Mouse (Mus musculus) kidney, embryonic 15.5 days (tissue): ENCODE data around the gene Gm21987. TPM values are rescaled to one million over a fixed set of nuclear protein-coding genes. Genes with fewer than 3 reads are reported as not detected.
"Not testable (repeated sequence)": the region's sequence is repeated elsewhere in the genome, so short reads cannot be mapped to it uniquely, and the experiment has no call there.

Experiments used
- ATAC-seq: fragments of 200-750 bp; cut with Nextera tagmentation; replicated peaks from 2 replicates; pipeline ENCODE4 v1.8.0; 2017; ENCODE audit warnings: moderate TSS enrichment; ENCODE audit not compliant: low FRiP score
- H3K27ac ChIP-seq: fragments of 300-500 bp; sonication (generic); 2 replicates; pipeline ENCODE4 v1.5.1; 2015; ENCODE audit warnings: mild to moderate bottlenecking, inconsistent platforms
- H3K27me3 ChIP-seq: fragments of 300-500 bp; sonication (generic); 2 replicates; pipeline ENCODE4 v1.6.1; 2015; ENCODE audit warnings: inconsistent platforms
- H3K36me3 ChIP-seq: fragments of 300-500 bp; sonication (generic); 2 replicates; pipeline ENCODE4 v1.6.1; 2015; ENCODE audit warnings: inconsistent platforms
- H3K4me1 ChIP-seq: fragments of 300-500 bp; sonication (generic); 2 replicates; pipeline ENCODE4 v1.6.1; 2015; ENCODE audit warnings: inconsistent platforms
- H3K4me2 ChIP-seq: fragments of 300-500 bp; sonication (generic); 2 replicates; pipeline ENCODE4 v1.6.1; 2015; ENCODE audit warnings: moderate library complexity, mild to moderate bottlenecking, inconsistent platforms
- H3K4me3 ChIP-seq: fragments of 300-500 bp; sonication (generic); replicated peaks from 2 replicates; pipeline ENCODE4 v1.5.1; 2015; ENCODE audit warnings: mild to moderate bottlenecking, inconsistent platforms
- H3K9ac ChIP-seq: fragments of 300-500 bp; sonication (generic); 2 replicates; pipeline ENCODE4 v1.6.1; 2015; ENCODE audit warnings: mild to moderate bottlenecking, inconsistent platforms
- H3K9me3 ChIP-seq: fragments of 300-500 bp; sonication (generic); replicated peaks from 2 replicates; pipeline ENCODE4 v1.6.1; 2016; ENCODE audit warnings: inconsistent platforms
- WGBS: fragments of 180-500 bp; shearing (Covaris S2); methylation state at CpG from one replicate; pipeline ENCODE4 v1.1.7; 2015; ENCODE audit warnings: mixed read lengths; 5-methylcytosine and 5-hydroxymethylcytosine counted together
- polyA plus RNA-seq: library from polyadenylated mRNA; unstranded; fragments of >200 nt; fragmentation: Nextera tagmentation; extraction: Ambion mirVana; gene quantifications from 2 replicates; pipeline ENCODE4 v1.2.1, GENCODE M21; 2015

Gm21987 gene
- polyA plus RNA-seq, 1 experiment from 2014 or later: not detected

DNA sequence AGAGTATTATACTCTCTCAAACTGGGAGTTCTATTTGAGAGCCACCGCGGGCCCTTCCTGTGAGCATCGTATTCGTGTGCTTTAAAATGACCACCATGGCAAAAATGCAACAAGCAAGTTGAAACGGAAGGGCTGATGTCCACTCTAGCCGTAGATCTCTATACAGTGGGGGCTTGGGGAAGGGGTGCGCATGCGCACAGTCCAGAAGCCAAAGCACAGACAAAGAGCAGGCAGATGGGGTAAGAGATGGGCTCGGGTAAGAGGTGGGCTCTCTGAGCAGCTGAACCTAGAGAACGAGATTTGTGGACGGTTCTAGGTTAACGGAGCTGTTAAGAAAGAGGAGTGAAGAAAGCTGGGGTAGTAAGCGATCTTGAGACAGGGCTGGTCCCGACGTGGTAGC is 22.5 kb upstream of the Gm21987 start:
- ATAC-seq: no peak
- no peak overlapping the region for H3K4me2 ChIP-seq
- no peak overlapping the region for H3K9ac ChIP-seq
- H3K4me1 ChIP-seq: no peaks in the 10 kb centered on the region
- 93% methylated on average over 15 of the region's 15 CpGs for WGBS
- no peaks in the 10 kb centered on the region for H3K27me3 ChIP-seq
- H3K9me3 ChIP-seq: 0 out of 2 replicates have a peak, but pooled peaks cover under 1% of the 10 kb centered on the region
- H3K27ac ChIP-seq: no peak overlapping the region
- H3K4me3 ChIP-seq: no peak overlapping the region
- no peaks in the 10 kb centered on the region for H3K36me3 ChIP-seq

DNA sequence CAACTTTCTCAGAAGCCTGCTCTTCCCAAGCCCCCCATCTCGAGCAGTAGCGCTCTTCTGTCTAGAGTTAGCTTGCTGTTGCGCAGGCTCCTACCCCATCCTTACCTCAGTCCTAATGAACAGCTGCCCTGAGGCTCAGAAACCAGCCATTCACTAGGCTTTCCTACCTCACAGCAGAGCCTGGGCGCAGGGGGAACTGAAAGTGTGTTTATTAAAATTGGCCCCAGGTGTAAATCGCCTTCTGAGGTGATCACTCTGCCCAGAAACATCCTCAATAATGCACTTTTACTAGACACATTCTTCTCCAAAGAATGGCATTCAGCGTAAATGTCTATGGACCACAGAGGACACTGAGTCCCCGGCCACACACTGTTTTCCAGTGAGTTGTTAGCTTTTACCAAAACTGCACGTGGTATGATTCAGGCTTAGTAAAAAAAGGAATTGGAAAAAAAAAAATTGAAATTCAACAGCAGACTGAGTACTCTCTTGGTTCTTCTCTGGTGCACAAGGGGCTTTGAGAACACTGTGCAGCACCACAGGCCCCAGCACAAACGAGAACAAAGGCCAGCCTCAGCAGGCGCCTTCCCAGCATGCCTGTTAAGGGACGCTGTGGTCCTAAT is 20.0 kb upstream of the Gm21987 start:
- Histone ChIP-seq H3K27me3 (no peaks in the 10 kb centered on the region), H3K4me3 (no peak overlapping the region), H3K9me3 (0 out of 2 replicates have a peak, but pooled peaks cover 2% of the 10 kb centered on the region), H3K4me1 (no peaks in the 10 kb centered on the region), H3K4me2 (no peak overlapping the region), H3K36me3 (no peaks in the 10 kb centered on the region), H3K27ac (no peak overlapping the region), H3K9ac (no peak overlapping the region)
- ATAC-seq: no peak
- WGBS: 85% methylated on average over 11 of the region's 11 CpGs

DNA sequence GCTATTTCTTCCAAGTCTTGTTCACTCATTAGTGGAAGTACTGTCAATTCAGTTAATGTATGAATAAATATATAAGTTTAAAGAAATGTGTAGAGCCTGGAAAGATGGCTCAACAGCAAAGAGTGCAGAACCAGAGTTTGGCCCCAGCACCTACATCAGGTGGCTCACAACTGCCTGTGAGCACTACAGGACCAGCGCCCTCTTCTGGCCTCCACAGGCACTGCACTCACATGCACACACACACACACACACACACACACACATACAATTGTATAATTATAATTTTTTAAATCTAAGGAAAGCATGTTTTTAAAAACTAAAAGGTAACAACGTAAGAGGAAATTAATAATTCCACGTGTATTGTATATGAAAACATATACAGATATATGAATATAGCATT is 17.5 kb upstream of the Gm21987 start:
- no peak overlapping the region for H3K9ac ChIP-seq
- ATAC-seq: no peak
- H3K27ac ChIP-seq: no peak overlapping the region
- H3K9me3 ChIP-seq: 0 out of 2 replicates have a peak, but pooled peaks cover 2% of the 10 kb centered on the region
- H3K27me3 ChIP-seq: no peaks in the 10 kb centered on the region
- 89% methylated on average over 3 of the region's 3 CpGs for WGBS
- no peaks in the 10 kb centered on the region for H3K4me1 ChIP-seq
- no peaks in the 10 kb centered on the region for H3K36me3 ChIP-seq
- no peak overlapping the region for H3K4me2 ChIP-seq
- H3K4me3 ChIP-seq: no peak overlapping the region

DNA sequence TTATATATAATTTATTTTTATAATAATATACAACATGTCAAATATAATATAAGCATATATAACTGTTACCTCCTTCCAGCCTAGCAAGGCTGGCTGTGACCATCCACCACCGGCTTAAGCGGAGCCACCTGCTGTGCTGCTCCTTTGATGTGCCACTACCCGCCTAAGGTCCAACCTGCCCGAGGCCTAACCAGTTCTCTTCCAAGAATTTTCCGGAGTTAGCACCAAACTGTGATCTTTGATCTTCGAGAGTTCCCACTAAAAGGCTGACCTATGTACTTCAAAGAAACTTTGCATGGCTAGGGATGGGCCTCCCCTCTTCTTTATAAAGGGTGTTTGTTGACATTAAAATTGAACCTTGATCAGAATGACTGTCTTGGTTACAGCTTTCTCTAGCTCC is 12.4 kb upstream of the Gm21987 start:
- Histone ChIP-seq H3K9ac (no peak overlapping the region), H3K9me3 (0 out of 2 replicates have a peak, but pooled peaks cover under 1% of the 10 kb centered on the region), H3K27me3 (no peaks in the 10 kb centered on the region), H3K4me2 (no peak overlapping the region), H3K4me1 (no peaks in the 10 kb centered on the region), H3K36me3 (no peaks in the 10 kb centered on the region), H3K27ac (no peak overlapping the region), H3K4me3 (no peak overlapping the region)
- no peak for ATAC-seq
- 25% methylated on average over 6 of the region's 6 CpGs for WGBS

DNA sequence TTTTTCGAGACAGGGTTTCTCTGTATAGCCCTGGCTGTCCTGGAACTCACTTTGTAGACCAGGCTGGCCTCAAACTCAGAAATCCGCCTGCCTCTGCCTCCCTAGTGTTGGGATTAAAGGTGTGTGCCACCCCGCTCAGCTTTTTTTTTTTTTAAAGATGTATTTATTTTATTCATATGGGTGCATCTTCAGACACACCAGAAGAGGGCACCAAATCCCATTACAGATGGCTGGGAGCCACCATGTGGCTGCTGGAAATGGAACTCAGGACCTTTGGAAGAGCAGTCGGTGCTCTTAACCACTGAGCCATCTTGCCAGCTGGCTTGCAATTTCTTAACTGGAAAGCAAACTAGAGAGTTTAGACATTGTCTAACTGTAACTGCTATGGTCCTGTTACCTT is 8.8 kb upstream of the Gm21987 start:
- H3K4me1 ChIP-seq, ATAC-seq, H3K9me3 ChIP-seq, H3K4me3 ChIP-seq, H3K27ac ChIP-seq, H3K9ac ChIP-seq, H3K27me3 ChIP-seq, H3K4me2 ChIP-seq, H3K36me3 ChIP-seq: not testable (repeated sequence)
- 85% methylated on average over 4 of the region's 4 CpGs for WGBS

DNA sequence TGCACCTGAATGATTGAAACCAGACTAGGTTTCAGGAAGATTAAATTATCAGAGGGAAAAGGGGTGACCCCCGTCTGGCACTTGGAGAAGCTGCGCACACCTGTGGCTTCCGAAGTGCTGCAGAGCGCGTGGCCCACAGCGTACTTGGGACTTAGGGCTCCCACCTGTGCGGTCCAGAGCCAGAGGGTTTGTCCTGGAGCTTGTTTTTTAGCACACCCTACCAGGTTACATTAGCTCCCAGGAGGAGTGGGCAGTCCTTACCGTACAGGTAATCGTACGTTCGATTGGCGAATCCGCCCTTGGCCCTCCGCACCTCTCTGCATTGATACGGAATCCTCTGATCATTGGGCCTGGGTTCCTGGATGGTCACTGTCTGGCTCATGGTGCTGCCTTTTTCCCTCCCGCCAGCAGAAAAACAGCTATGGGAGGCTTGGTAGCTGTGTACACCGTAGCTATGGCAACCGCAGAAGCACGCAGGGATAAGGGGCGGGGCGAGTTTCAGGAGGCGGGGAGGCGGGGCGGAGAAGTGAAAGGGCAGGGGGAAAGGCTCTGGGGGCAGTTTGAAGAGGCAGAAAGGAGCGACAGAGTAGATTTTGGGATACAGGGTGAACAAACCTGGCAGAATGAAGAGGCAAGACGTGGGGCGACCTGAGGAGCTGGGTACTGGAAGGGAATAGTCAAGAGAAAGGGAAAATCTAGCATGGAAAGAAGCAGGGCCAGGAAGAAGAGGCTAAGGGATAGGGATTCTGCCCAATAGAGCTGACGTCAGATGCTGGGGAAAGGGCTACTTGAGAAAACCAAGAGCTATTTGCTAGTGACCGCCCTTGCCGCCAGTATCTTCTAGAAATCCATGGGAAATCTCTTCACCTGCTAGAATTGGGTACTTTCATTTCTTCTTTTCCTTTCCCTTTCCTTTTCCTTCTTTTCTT is 5.2 kb upstream of the Gm21987 start, which contains the start of gene Maats1:
Gene Maats1, minus strand, starts transcription at position 748 of the 929 bp plus-strand sequence.
- H3K4me1 ChIP-seq: peaks cover 16% of the 10 kb centered on the region

DNA sequence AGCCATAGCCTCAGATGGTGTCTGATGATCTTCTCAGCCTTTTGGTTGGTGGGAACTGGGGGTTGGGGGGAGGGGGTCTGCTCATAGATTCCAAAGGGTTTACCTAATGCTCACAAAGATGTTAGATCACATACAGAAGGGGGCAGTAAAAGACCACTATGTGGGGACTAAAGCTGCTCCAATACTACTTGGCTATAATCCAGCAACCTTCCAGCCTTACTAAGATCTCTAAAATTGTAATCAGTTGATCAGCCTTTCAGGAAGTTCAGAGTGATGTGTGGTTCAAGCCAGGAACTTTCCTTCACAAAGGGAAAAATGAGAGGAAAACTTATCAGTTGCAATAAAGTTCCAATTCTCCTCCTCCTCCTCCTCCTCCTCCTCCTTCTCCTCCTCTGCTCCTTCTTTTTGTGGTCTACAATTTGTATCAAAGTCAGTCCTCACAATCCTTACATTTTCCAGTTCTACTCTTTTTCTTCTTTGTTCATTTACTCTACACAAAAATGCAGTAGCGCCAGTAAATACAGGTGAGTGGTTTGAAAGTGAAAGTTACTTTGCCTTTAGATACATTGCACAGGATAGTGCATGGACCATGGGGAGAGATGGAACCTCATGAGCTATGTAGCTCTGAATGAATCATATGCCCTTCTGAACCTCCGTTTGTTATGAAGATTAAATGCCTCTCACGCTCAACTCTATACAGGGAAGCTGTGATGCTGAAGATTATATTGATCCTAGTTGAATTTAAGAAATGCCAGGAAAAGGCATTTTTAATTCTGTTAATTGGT is 1.7 kb upstream of the Gm21987 start:
- Histone ChIP-seq H3K4me1 (peaks cover 27% of the 10 kb centered on the region), H3K9ac (no peak overlapping the region), H3K4me2 (no peak overlapping the region), H3K27ac (no peak overlapping the region), H3K27me3 (no peaks in the 10 kb centered on the region), H3K36me3 (peaks cover 12% of the 10 kb centered on the region), H3K9me3 (no peaks in the 10 kb centered on the region), H3K4me3 (no peak overlapping the region)
- peak; percentile 50 for ATAC-seq
- WGBS: 78% methylated on average over 3 of the region's 3 CpGs

More for the DNA sequence above, 5.2 kb upstream of the Gm21987 start, which contains the start of gene Maats1:
- WGBS: 12% methylated on average over 30 of the region's 30 CpGs
- H3K9me3 ChIP-seq: no peaks in the 10 kb centered on the region
- no peaks in the 10 kb centered on the region for H3K36me3 ChIP-seq
- no peak within 1 kb of the TSS for H3K27ac ChIP-seq
- H3K4me3 ChIP-seq: peak within 1 kb of the TSS; percentile 43
- H3K9ac ChIP-seq: peak within 1 kb of the TSS; percentile 29; the same call in 1 of the 2 replicates
- peak within 1 kb of the TSS; percentile 77 for H3K4me2 ChIP-seq
- ATAC-seq: peak; percentile 86
- no peaks in the 10 kb centered on the region for H3K27me3 ChIP-seq

DNA sequence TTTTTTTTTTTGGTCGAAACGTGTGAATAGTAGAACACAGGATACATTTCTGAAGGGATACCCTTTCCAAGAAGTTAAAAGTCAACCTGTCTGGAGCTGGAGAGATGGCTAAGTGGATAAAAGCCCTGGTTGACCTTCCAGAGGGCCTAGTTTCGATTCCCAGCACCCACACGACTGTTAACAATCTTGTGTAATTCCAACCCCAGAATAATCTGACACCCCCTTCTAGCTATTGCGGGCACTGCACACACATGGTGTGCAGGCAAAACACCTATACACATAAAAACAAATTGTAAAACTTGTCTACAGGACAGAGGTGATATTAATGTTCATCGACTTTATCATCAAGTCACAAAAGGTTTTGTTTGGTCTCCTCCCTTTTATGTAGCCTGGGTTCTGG is 748 bp downstream of the Gm21987 start:
- H3K27ac ChIP-seq: no peak overlapping the region
- peak overlapping the region; percentile 63 for H3K4me2 ChIP-seq
- peaks cover 34% of the 10 kb centered on the region for H3K36me3 ChIP-seq
- H3K4me1 ChIP-seq: peaks cover 19% of the 10 kb centered on the region
- H3K27me3 ChIP-seq: no peaks in the 10 kb centered on the region
- H3K9ac ChIP-seq: peak overlapping the region; percentile 86; the same call in 1 of the 2 replicates
- no peaks in the 10 kb centered on the region for H3K9me3 ChIP-seq
- H3K4me3 ChIP-seq: peak overlapping the region; percentile 90
- no peak for ATAC-seq
- WGBS: 62% methylated on average over 6 of the region's 6 CpGs

DNA sequence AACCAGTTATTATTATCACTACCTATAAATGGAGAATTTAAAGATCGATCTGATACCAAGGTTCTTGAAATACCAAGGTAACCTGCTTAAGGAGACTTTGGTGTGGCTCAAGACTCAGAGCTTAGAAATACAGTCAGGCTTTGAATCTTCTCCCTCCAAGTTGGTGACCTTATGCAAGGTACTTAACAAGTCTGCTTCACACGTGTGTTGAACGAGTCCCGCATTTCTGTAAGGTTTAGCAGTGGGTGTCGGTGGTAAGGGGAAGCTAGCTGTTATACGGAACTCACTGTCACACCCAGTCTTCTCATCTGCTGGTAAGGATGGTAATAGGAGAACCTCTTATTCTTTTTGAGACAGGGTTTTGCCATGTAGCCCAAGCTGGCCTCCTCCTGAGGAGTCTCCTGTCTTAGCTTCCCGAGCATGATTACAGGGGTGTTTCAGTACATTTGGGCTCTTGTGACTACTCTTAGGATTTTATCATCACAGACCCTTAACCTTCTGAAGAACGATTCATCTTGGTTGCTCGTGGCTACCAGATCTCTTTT is 1.4 kb downstream of the Gm21987 start:
- no peak overlapping the region for H3K9ac ChIP-seq
- peak overlapping the region; percentile 63; the same call in 1 of the 2 replicates for H3K4me2 ChIP-seq
- WGBS: 85% methylated on average over 9 of the region's 9 CpGs

DNA sequence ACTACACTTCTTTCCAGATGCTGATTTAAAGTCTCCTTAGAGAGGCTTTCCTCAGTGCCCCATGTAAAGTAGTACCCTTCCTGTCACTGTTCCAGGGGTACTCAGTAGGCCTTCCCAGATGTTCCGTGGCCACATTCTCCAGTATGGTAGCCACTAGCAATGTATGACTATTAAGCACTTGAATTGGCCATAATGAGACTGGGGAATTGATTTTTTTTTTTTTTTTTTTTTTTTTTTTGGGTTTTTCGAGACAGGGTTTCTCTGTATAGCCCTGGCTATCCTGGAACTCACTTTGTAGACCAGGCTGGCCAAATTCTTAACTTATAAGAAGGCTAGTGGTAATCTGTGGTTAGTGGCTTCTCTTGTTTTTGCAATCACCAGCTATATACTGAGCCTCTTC is 3.0 kb downstream of the Gm21987 start:
- Histone ChIP-seq H3K9ac (no peak overlapping the region), H3K4me3 (no peak overlapping the region), H3K4me1 (peaks cover 16% of the 10 kb centered on the region), H3K9me3 (no peaks in the 10 kb centered on the region), H3K36me3 (peaks cover 43% of the 10 kb centered on the region), H3K27ac (no peak overlapping the region), H3K27me3 (no peaks in the 10 kb centered on the region), H3K4me2 (no peak overlapping the region)
- WGBS: 87% methylated on average over 2 of the region's 2 CpGs
- ATAC-seq: no peak

More for the DNA sequence above, 1.4 kb downstream of the Gm21987 start:
- H3K27me3 ChIP-seq: no peaks in the 10 kb centered on the region
- H3K4me3 ChIP-seq: no peak overlapping the region
- H3K9me3 ChIP-seq: no peaks in the 10 kb centered on the region
- no peak for ATAC-seq
- H3K36me3 ChIP-seq: peaks cover 38% of the 10 kb centered on the region
- H3K27ac ChIP-seq: no peak overlapping the region
- peaks cover 19% of the 10 kb centered on the region for H3K4me1 ChIP-seq

DNA sequence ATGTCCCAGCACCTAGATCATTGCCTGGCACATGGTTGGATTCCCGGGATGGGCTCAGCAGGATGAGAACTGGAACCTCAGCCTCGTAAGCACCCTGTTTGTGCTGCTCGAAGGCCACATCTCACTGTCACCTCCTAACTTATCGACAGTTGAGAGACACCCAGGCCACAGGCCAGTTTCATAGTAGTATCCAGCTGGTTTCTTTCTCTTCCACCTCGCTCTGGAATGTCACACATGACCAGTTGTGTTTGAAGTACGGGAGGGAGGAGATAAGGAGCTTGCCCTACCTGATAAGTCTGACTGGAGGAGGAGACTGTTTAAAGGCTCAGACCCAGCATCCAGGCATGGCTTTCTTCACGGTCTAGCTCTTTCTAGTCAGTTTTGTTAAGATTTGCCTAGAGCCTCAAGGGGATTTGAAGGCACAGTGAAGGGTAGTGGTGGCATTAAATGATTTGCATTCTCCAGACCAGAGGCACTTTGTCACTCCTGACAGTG is 3.6 kb downstream of the Gm21987 start:
- Histone ChIP-seq H3K27ac (no peak overlapping the region), H3K36me3 (peaks cover 43% of the 10 kb centered on the region), H3K4me3 (no peak overlapping the region), H3K9me3 (no peaks in the 10 kb centered on the region), H3K27me3 (no peaks in the 10 kb centered on the region), H3K4me2 (no peak overlapping the region), H3K9ac (no peak overlapping the region), H3K4me1 (peaks cover 12% of the 10 kb centered on the region)
- no peak for ATAC-seq
- WGBS: 68% methylated on average over 7 of the region's 7 CpGs
